Mouse (Mus musculus) layer of hippocampus, postnatal 10 days (tissue): Measurements from ENCODE around the gene Svop. TPM values are rescaled to one million over a fixed set of nuclear protein-coding genes. Genes with fewer than 3 reads are reported as not detected.

ENCODE experiments used
- DNase-seq, 2 experiments: peaks; one replicate each; pipeline ENCODE4 v3.0.0; 2021; ENCODE audit warnings: low spot score in 2 of 2
- total RNA-seq, 2 experiments: library from RNA; stranded (reverse); gene quantifications; 2 replicates each; pipeline ENCODE4 v1.2.3; 2021

Svop gene
- total RNA-seq, 2 experiments from 2014 or later, result 134 to 141 TPM

DNA sequence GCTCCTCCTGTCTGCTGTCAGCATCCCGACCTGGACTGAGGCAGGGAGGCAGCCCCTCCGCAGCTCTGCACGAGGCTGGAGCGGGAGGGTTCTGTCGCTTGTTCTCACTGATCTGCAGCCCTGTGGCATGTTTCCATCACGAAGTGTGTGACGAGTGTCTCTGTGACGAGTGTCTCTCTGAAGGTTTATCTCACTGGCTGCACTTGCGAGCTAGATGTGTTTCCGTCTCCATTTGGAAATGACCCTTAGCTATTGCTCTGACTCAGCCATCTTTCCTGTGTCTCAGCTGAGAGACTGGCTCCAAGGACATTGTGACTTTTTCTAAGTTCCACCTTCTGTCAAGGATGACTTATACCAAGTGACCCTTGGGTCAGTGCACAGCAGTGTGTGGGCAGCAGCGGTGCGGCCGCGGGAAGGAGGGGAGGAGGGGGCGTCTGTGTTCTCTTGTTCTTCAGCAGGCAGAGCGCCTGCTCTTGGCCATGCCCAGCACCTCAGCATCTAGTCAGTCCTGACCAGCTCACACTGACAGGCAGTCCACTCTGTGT is 15.1 kb upstream of the Svop start:
- no peak for DNase-seq

DNA sequence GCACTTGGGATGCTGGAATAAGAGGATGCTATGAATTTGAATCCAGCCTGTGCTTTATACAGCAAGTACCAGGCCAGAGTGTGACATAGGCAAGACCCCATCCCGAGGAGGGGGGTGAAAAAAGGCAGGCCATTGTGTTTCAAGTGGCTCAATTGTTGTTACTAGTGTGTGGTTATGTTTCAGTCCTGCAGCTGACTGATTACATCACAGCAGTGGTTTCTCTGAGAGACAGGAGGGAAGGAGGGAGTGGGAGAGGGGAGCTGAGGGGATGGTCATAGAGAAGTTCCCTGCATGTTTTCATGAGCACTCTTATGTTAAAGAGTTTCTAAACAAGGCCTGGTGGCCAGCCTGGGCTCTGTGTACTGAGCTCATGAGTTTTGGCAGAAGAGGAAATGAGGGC is 11.4 kb upstream of the Svop start:
- no peak for DNase-seq

DNA sequence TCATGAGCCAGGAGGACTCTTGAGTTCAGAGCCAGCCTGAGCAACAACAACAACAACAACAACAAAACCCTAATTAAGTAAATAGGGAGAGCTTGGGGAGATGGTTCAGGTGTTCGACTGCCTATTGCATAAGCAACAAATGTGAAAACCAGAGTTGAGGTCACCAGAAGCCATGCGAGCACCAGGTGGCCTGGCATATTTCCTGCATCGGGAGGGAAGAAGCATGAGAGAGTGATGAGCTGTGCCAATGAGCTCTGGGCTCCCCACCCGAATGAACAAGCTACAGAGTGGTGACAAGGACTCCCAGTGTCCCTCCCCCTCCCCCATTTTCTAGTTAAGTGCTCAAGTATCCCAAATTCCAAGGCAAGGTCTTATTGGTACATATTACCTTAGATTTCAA is 10.5 kb upstream of the Svop start:
- DNase-seq, result no peak

GRCm38 (mm10) chr5:114100390-114101099 is 9.2 kb upstream of the Svop start:
- DNase-seq, result peak; percentile 30 to 36

GRCm38 (mm10) chr5:114099709-114100389 is 8.5 kb upstream of the Svop start:
- DNase-seq, result peak; percentile 99

- DNase-seq, result peak in 1 of 2 experiments; percentile 10
Observed at GRCm38 (mm10) chr5:114090421-114091013, 853 bp downstream of the Svop start.

DNA sequence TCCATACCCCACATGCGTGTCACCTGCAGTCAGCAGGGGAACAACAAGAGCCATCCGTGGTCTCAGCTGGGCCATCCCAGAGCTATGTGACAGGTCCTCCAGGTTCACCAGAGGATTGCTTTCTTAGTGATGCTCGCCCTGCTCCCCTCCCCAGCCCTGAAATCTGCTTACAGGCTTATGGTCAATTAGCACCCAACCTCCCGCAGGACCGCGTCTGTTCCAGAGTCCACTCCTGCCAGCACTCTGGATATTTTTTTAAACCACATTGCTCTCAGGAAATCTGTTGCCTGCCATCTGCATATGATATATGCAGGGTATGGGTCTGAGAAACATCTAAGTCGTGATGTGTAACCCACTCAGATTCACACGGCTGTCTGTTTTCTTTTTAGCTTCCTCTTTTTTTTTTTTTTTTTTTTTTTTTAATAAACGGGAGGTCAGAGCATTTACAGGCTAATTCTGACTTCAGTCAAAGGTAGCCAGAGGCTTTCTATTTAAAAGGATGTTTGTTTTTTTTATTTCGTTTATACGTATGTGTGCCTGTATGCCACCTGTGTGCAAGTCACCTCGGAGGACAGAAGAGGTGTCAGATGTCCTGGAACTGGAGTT is 3.4 kb downstream of the Svop start:
- no peak for DNase-seq

DNA sequence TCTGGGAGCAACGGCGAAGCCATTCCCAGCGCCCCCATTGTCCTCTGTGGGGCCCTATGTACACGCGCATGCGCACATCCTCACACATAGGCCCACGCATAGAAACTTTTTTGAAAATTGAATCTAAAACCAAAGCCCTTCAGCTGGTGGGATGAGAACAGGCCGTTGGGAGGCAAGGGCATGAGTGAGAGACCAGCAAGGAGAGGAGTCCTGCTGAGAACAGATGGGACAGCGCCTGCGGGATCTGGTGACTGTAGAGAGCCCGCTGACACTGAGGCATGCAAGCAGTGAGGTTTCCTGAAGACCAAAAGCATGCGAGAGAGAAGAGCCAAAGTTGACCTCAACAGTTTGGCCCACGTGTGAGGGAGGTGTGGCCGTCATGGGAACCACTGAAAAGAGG is 5.9 kb downstream of the Svop start:
- no peak for DNase-seq

- DNase-seq, result no peak
Observed at GRCm38 (mm10) chr5:114077009-114077408, 14.4 kb downstream of the Svop start.

- DNase-seq, result no peak
Observed at GRCm38 (mm10) chr5:114072262-114072661, 19.1 kb downstream of the Svop start.

- DNase-seq, result no peak
Observed at GRCm38 (mm10) chr5:114070858-114071257, 20.5 kb downstream of the Svop start.

GRCm38 (mm10) chr5:114067982-114068381 is 23.4 kb downstream of the Svop start:
- DNase-seq, result no peak

GRCm38 (mm10) chr5:114067543-114067942 is 23.8 kb downstream of the Svop start:
- DNase-seq, result no peak

GRCm38 (mm10) chr5:114066601-114067000 is 24.8 kb downstream of the Svop start:
- no peak for DNase-seq

GRCm38 (mm10) chr5:114065161-114065560 is 26.2 kb downstream of the Svop start, which contains the start of gene Usp30:
Usp30 (plus strand) TSS chr5:114065461.
- DNase-seq, result no peak

GRCm38 (mm10) chr5:114063958-114064357 is 27.4 kb downstream of the Svop start:
- no peak for DNase-seq

DNA sequence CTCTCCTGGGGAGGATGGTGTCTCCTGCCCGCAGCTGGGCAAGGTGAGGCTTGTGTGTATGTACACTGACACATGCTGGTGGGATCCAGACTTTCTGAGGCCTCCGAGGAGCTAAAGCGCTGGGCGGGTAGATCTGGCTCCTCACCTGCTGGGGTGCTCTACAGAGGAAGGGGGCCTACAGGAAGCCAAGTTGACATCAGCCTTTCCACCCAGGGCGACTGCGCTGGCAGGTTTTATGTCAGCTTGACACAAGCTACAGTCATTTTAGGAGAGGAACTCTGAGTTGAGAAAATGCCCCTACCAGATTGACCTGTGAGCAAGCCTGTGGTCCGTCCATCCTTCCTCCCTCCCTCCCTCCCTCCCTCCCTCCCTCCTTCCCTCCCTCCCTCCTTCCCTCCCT is 29.7 kb downstream of the Svop start:
- no peak for DNase-seq

DNA sequence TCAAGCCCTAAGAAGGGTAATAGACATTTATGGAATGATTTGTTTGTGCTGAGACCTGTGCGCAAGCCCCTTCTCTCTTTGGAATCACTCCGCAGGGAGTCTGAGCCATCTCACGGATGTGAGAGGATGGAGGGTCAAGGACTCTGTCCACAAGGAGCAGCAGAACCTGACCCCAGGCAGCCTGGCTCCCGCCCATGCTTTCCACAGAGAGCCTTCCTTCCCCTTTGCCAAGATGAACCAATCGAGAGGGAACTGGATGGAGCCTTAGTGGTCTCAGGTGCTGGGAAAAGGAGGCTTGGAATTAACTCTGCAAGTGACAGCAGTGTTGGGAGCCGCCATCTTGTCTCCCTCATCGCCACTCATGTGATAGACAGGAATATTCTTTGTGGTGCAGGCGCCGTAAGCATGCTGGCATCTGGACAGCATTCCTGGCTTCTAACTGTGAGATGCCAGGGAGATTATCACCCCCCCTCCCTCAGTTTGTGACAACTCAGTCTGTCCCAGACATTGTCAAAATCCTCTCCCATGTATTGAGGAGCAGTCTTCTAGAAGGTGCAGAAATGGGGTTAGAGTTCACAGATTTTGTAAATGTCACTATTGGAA is 34.1 kb downstream of the Svop start:
- peak; percentile 23 to 29 for DNase-seq

DNA sequence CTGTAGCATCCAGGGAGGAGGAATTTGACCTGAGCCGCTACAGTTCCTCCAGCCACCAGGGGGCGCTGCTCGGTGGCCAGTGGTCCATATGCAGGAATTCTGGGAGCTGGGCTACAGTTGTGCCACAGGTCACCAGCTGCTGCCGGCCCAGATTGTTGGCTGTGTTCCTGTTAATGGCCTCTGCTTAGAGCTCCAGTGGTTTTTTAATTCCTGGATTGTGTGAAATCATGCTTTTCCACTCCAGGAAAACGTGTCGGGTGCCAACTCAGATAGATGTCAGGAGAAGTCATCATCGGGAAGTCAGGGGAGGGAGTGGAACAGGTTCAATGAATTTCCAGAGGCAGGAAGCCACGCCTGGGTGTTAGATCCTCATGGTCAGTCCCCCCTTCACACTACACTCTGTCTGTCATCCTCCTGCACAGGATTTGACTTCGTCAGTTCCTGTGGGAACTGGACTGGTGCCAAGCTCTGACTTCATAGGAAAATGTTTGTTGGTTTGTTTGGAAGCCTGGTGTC is 39.1 kb downstream of the Svop start:
- DNase-seq, result peak; percentile 53 to 66

DNA sequence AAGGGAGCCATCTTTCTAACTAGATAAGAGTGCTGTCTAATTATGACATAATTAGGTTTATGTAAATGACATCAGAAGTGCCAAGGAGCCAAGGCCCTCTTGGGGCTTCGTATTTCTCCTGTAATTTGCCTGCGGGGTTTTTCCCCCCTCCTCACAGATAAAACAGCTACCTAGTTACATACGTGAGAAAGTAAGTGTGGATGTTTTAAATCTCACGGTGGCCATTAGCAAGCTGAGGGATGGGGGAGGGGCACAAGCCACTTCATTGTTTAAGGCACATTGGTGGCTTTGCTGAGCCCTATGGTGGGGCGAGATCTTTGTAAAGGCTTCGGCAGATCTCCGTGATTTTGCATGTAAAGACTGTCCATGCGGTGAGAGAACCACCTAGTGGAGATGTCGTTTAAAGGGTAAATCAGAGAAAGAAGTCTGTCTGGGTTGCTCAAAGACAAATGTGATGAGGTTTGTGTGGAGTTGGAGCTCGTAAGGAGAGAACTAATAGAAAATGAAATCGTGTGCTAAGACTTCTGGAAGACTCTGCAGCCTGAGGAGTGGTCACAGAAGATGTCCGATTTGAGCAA is 42.5 kb downstream of the Svop start:
- no peak for DNase-seq

- no peak for DNase-seq
Observed at GRCm38 (mm10) chr5:114047182-114047581, 44.2 kb downstream of the Svop start.
